ENCODE assay signal across 8 mouse cellular contexts in genomic region chr6:70805267-70805666, GRCm38 (mm10). TPM values are rescaled to one million over a fixed set of nuclear protein-coding genes. Genes with fewer than 3 reads are reported as not detected.
DNase-seq lines count a peak whose midpoint lies in the region; ATAC-seq lines count a peak whose summit lies in the region.

No protein-coding gene starts in this region.

- DNase-seq in adrenal gland, adult (ENCODE audit: inconsistent age in 2 of 2, low spot score in 1 of 2), result peak; percentile 57 to 86
- DNase-seq in adrenal gland, adult 8-10 months, result no peak
- DNase-seq in cerebellum, postnatal 10 days, result peak; percentile 83 to 88
- DNase-seq in frontal cortex, postnatal 25 days (ENCODE audit: low spot score in 2 of 2), result peak; percentile 46 to 56
- peak; percentile 88 for DNase-seq in induced T-regulatory cell, adult 2 months (ENCODE audit: low read depth)
- peak; percentile 53 to 64 for DNase-seq in left cerebral cortex, postnatal 10 days (ENCODE audit: extremely low spot score in 1 of 2, low spot score in 2 of 2)
- peak; percentile 66 for DNase-seq in right cerebral cortex, postnatal 14 days

- peak; percentile 79 for ATAC-seq in megakaryocyte, adult 5-6 weeks (ENCODE audit: poor library complexity, severe bottlenecking)

- intact Hi-C loops in left cerebral cortex, postnatal 10 days (cut with DNase I), result loop anchor here (5.0 kb wide), 1 partner anchor 93 kb away; no protein-coding TSS in a partner anchor

RNA-seq across cellular contexts. Expression of gene Rpia, which starts 13.2 kb away (rescaled TPM):
- total RNA-seq in adrenal gland, adult 8-10 months (2022), result 10 to 100 TPM; 13.7 to 23.9 (median 20.8) TPM
- 10 to 100 TPM; 10.5 to 12.8 TPM for total RNA-seq in left cerebral cortex, postnatal 10 days (2021)
- total RNA-seq in megakaryocyte, adult 5-6 weeks (2015), result 50.7 and 58.2 TPM in 2 replicates
- 118 and 119 TPM in 2 replicates for total RNA-seq in megakaryocyte, adult 5-6 weeks (2017)

RNA-seq across cellular contexts. Expression of gene Eif2ak3, which starts 39.0 kb away (rescaled TPM):
- 10 to 100 TPM; 22.6 to 31.6 (median 27.9) TPM for total RNA-seq in adrenal gland, adult 8-10 months (2022)
- total RNA-seq in left cerebral cortex, postnatal 10 days (2021), result 10 to 100 TPM; 17.8 to 20.2 TPM
- total RNA-seq in megakaryocyte, adult 5-6 weeks (2015), result 22.1 and 25.0 TPM in 2 replicates
- total RNA-seq in megakaryocyte, adult 5-6 weeks (2017), result 32.5 and 38.4 TPM in 2 replicates
